Mouse (Mus musculus): Measurements from ENCODE around the gene Ube2m. TPM values are rescaled to one million over a fixed set of nuclear protein-coding genes. Genes with fewer than 3 reads are reported as not detected.

The Ube2m gene
- total and polyA plus RNA-seq, 3 experiments, result 134 to 272 (median 244) TPM

- Histone ChIP-seq H3K4me2 (ENCODE audit: insufficient read depth, low read depth, poor library complexity, severe bottlenecking) (peak overlapping the region; percentile 84; the same call in 1 of the 2 replicates), H3K4me1 (ENCODE audit: control insufficient read depth in 1 of 2, insufficient read depth in 2 of 2) (peaks cover 10 to 44% of the 10 kb centered on the region in 2 experiments; a peak in 3 of 4 replicates)
- in situ Hi-C loops (cut with MboI; ENCODE audit: low pct_ligation_motif_present, low pct_unique_long_range_greater_than_20kb, low sequenced_read_pairs), result loop anchor here (25.0 kb wide), 1 partner anchor 537 kb away; the partner anchor contains the start of gene Zfp606
Observed at GRCm38 (mm10) chr7:13023928-13024731, 13.9 kb downstream of the Ube2m start.

DNA sequence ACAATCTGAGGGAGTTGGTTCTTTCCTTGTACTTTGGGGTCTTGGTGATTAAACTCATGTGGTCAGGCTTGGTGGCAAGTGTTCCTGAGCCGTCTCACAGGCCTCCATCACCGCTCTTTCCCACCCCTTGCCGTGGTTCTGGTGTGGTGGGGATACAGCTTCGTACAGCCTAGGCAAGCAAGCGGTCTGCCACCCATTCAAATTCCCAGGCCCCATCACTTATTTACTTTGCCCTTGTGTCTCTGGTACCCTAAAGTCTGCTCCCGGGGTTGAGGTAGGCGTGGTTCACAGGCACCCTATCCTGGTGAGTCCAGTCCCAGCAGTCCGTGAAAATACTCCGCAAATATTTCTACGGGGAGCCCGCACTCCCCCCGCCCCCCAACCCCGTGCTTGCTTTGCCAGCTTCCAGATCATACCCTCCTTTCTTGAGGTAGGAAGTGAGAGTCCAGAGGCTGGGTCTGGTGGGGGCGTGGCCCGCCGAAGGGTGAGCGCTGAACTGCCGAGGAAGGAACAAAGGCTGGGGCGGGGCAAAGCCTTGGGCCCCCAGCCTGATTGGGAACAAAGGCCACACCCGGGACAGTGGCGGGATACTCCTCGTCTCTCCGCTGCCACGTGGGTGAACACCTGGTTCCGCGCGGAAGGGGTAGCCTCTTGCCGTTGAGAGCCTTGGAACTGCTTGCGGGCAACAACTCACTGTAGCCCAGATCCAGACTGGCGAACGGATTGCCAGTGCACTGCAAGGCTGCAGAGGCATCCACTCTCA lies 15.1 kb downstream of the Ube2m start:
- peak overlapping the region; percentile 84 for H3K4me2 ChIP-seq (ENCODE audit: insufficient read depth, low read depth, poor library complexity, severe bottlenecking)
- peaks cover 10 to 35% of the 10 kb centered on the region in 2 experiments; a peak in 3 of 4 replicates for H3K4me1 ChIP-seq (ENCODE audit: control insufficient read depth in 1 of 2, insufficient read depth in 2 of 2)
- H3K27me3 ChIP-seq (replicated peaks), result peaks cover 11% of the 10 kb centered on the region
- peak overlapping the region; percentile 8; the same call in 1 of the 2 replicates for H3K9ac ChIP-seq (ENCODE audit: insufficient read depth, low read depth)
- H3K36me3 ChIP-seq (replicated peaks in 1 of 2; ENCODE audit: control insufficient read depth in 1 of 2, insufficient read depth in 1 of 2, low read length in 1 of 2), result peaks cover 21 to 28% of the 10 kb centered on the region in 2 experiments
- dilution Hi-C loops (cut with MboI; ENCODE audit: extremely low pct_ligation_motif_present, extremely low pct_unique_long_range_greater_than_20kb, low sequenced_read_pairs), result no loop called here
- H3K27ac ChIP-seq (ENCODE audit: insufficient read depth, low read depth), result peak overlapping the region; percentile 44
- in situ Hi-C loops (cut with MboI; ENCODE audit: low pct_ligation_motif_present, low pct_unique_long_range_greater_than_20kb, low sequenced_read_pairs), result loop anchor here (25.0 kb wide), 1 partner anchor 536 kb away; the partner anchor contains the start of gene Zfp606
- peak; percentile 91 for DNase-seq (ENCODE audit: extremely low read depth)
- peak overlapping the region in 2 of 3 experiments; percentile 44 to 92 for H3K4me3 ChIP-seq (replicated peaks in 1 of 3; ENCODE audit: low read depth in 2 of 3, low read length in 2 of 3, poor library complexity in 1 of 3)
- H3K79me2 ChIP-seq (replicated peaks; ENCODE audit: control insufficient read depth, extremely low read depth, insufficient read depth, poor library complexity, severe bottlenecking), result peaks cover 30% of the 10 kb centered on the region
- H3K9me3 ChIP-seq (replicated peaks; ENCODE audit: low read length), result no peaks in the 10 kb centered on the region
- TF ChIP-seq E2F4 (IDR thresholded peaks at IDR 0.05; ENCODE audit: insufficient replicate concordance, low read depth, low read length) (0 out of 2 replicates have a peak, but pooled peaks have one; percentile 69), PAX5 (IDR thresholded peaks at IDR 0.05; ENCODE audit: low read length) (no peak), MAFK (IDR thresholded peaks at IDR 0.05; ENCODE audit: insufficient replicate concordance, low read length) (no peak), JUND (conservative IDR thresholded peaks at IDR 0.05; ENCODE audit: low read depth, low read length) (no peak), POLR2AphosphoS2 (IDR thresholded peaks at IDR 0.05; ENCODE audit: low read depth, low read length) (no peak), USF2 (conservative IDR thresholded peaks at IDR 0.05; ENCODE audit: low read depth, low read length) (0 out of 2 replicates have a peak, but pooled peaks have one; percentile 28), SIN3A (IDR thresholded peaks at IDR 0.05; ENCODE audit: low read length) (peak; percentile 42; the same call in 1 of the 2 replicates), TCF12 (IDR thresholded peaks at IDR 0.05; ENCODE audit: low read depth, low read length) (peak; percentile 61; the same call in 1 of the 2 replicates), HCFC1 (IDR thresholded peaks at IDR 0.05; ENCODE audit: low read depth, low read length) (0 out of 2 replicates have a peak, but pooled peaks have one; percentile 35), RAD21 (IDR thresholded peaks at IDR 0.05; ENCODE audit: low read depth, low read length) (no peak), CHD1 (IDR thresholded peaks at IDR 0.05; ENCODE audit: low read depth, low read length) (no peak), MYC (IDR thresholded peaks at IDR 0.05; ENCODE audit: low read depth, low read length) (peak; percentile 91), SMC3 (IDR thresholded peaks at IDR 0.05; ENCODE audit: low read depth, low read length) (no peak), ZMIZ1 (IDR thresholded peaks at IDR 0.05; ENCODE audit: low read depth, low read length) (peak; percentile 62; the same call in 1 of the 2 replicates), MAZ (IDR thresholded peaks at IDR 0.05; ENCODE audit: low read depth, low read length) (0 out of 2 replicates have a peak, but pooled peaks have one; percentile 37), CTCF (conservative IDR thresholded peaks at IDR 0.05 in 1 of 2, IDR thresholded peaks at IDR 0.05 in 1 of 2; ENCODE audit: low read depth in 2 of 2, low read length in 2 of 2) (no peak), JUN (IDR thresholded peaks at IDR 0.05; ENCODE audit: insufficient read depth, low read depth, low read length) (no peak), EP300 (IDR thresholded peaks at IDR 0.05; ENCODE audit: low read length) (peak; percentile 48; the same call in 1 of the 2 replicates), POLR2A (IDR thresholded peaks at IDR 0.05; ENCODE audit: low read depth, low read length) (peak; percentile 40; the same call in 1 of the 2 replicates)

More at GRCm38 (mm10) chr7:13023928-13024731, 13.9 kb downstream of the Ube2m start:
- Histone ChIP-seq H3K79me2 (replicated peaks; ENCODE audit: control insufficient read depth, extremely low read depth, insufficient read depth, poor library complexity, severe bottlenecking) (peaks cover 30% of the 10 kb centered on the region), H3K9ac (ENCODE audit: insufficient read depth, low read depth) (peak overlapping the region; percentile 78), H3K4me3 (replicated peaks in 1 of 3; ENCODE audit: low read depth in 2 of 3, low read length in 2 of 3, poor library complexity in 1 of 3) (peak overlapping the region; percentile 92 to 100 (median 94)), H3K27me3 (replicated peaks) (peaks cover 4% of the 10 kb centered on the region), H3K9me3 (replicated peaks; ENCODE audit: low read length) (no peaks in the 10 kb centered on the region), H3K36me3 (replicated peaks in 1 of 2; ENCODE audit: control insufficient read depth in 1 of 2, insufficient read depth in 1 of 2, low read length in 1 of 2) (peaks cover 33 to 40% of the 10 kb centered on the region in 2 experiments), H3K27ac (ENCODE audit: insufficient read depth, low read depth) (peak overlapping the region; percentile 80)
- dilution Hi-C loops (cut with MboI; ENCODE audit: extremely low pct_ligation_motif_present, extremely low pct_unique_long_range_greater_than_20kb, low sequenced_read_pairs), result no loop called here
- DNase-seq (ENCODE audit: extremely low read depth), result peak; percentile 92
- TF ChIP-seq BHLHE40 (IDR thresholded peaks at IDR 0.05; ENCODE audit: low read depth, low read length) (peak; percentile 51), NELFE (IDR thresholded peaks at IDR 0.05; ENCODE audit: low read depth, low read length) (peak; percentile 98), TBP (conservative IDR thresholded peaks at IDR 0.05; ENCODE audit: low read depth, low read length) (peak; percentile 71; the same call in 1 of the 2 replicates), TCF12 (IDR thresholded peaks at IDR 0.05; ENCODE audit: low read depth, low read length) (peak; percentile 73), POLR2A (IDR thresholded peaks at IDR 0.05; ENCODE audit: low read depth, low read length) (peak; percentile 98), ZC3H11A (IDR thresholded peaks at IDR 0.05; ENCODE audit: low read depth, low read length) (no peak), MXI1 (IDR thresholded peaks at IDR 0.05; ENCODE audit: low read depth, low read length) (peak; percentile 67; the same call in 1 of the 2 replicates), SMC3 (IDR thresholded peaks at IDR 0.05; ENCODE audit: low read depth, low read length) (no peak), MAX (IDR thresholded peaks at IDR 0.05; ENCODE audit: low read length) (peak; percentile 88), MEF2A (IDR thresholded peaks at IDR 0.05; ENCODE audit: borderline replicate concordance, low read depth, low read length) (peak; percentile 40; the same call in 1 of the 2 replicates), ELF1 (IDR thresholded peaks at IDR 0.05; ENCODE audit: low read depth, low read length) (0 out of 2 replicates have a peak, but pooled peaks have one; percentile 2), JUND (conservative IDR thresholded peaks at IDR 0.05; ENCODE audit: low read depth, low read length) (no peak), E2F4 (IDR thresholded peaks at IDR 0.05; ENCODE audit: insufficient replicate concordance, low read depth, low read length) (no peak), CTCF (conservative IDR thresholded peaks at IDR 0.05 in 1 of 2, IDR thresholded peaks at IDR 0.05 in 1 of 2; ENCODE audit: low read depth in 2 of 2, low read length in 2 of 2) (no peak), ZMIZ1 (IDR thresholded peaks at IDR 0.05; ENCODE audit: low read depth, low read length) (peak; percentile 95), KAT2A (IDR thresholded peaks at IDR 0.05; ENCODE audit: insufficient replicate concordance, low read length) (0 out of 2 replicates have a peak, but pooled peaks have one; percentile 16), NRF1 (IDR thresholded peaks at IDR 0.05; ENCODE audit: low read depth, low read length) (peak; percentile 86), MAZ (IDR thresholded peaks at IDR 0.05; ENCODE audit: low read depth, low read length) (peak; percentile 16; the same call in 1 of the 2 replicates), MYC (IDR thresholded peaks at IDR 0.05; ENCODE audit: low read depth, low read length) (peak; percentile 76), POLR2AphosphoS2 (IDR thresholded peaks at IDR 0.05; ENCODE audit: low read depth, low read length) (peak; percentile 90), HCFC1 (IDR thresholded peaks at IDR 0.05; ENCODE audit: low read depth, low read length) (no peak), MAFK (IDR thresholded peaks at IDR 0.05; ENCODE audit: insufficient replicate concordance, low read length) (no peak)

Measured in CH12.LX (cell line).